Mouse (Mus musculus) spleen, adult 2 months (tissue): ENCODE results near the gene Raver1.

ENCODE experiments used
- CTCF ChIP-seq: fragments of 200-500 bp; IDR thresholded peaks from 2 replicates; pipeline ENCODE4 v1.5.1; 2011; ENCODE audit warnings: mild to moderate bottlenecking, inconsistent platforms; ENCODE audit not compliant: insufficient read depth, insufficient read length, insufficient replicate concordance; ENCODE audit errors: extremely low read depth
- POLR2A ChIP-seq: fragments of 200-500 bp; IDR thresholded peaks from 2 replicates; pipeline ENCODE4 v1.6.1; 2011; ENCODE audit warnings: low read depth, low read length, inconsistent platforms

GRCm38 (mm10) chr9:21035586-21035985, 56.2 kb downstream of the Raver1 start:
- TF ChIP-seq CTCF (no peak), POLR2A (no peak)
